Mouse (Mus musculus) erythroblast, embryonic 14.5 days (primary cell): Measurements from ENCODE around the gene Mogat2.

Source experiments
- GATA1 ChIP-seq: IDR thresholded peaks from 2 replicates; pipeline ENCODE4 v1.6.1; 2012; ENCODE audit warnings: low read length, inconsistent platforms, mixed read lengths
- TAL1 ChIP-seq: IDR thresholded peaks from 3 replicates; pipeline ENCODE4 v1.6.1; 2012; ENCODE audit warnings: low read length, inconsistent platforms, mixed read lengths

- TF ChIP-seq TAL1, result no peak
- no peak for TF ChIP-seq GATA1
Observed at GRCm38 (mm10) chr7:99248906-99249581, 10.6 kb upstream of the Mogat2 start.
